Mouse (Mus musculus) liver, embryonic 14 days (tissue): ENCODE data around the gene Phf14. TPM values are rescaled to one million over a fixed set of nuclear protein-coding genes. Genes with fewer than 3 reads are reported as not detected.

Experiments
- polyA plus RNA-seq: library from polyadenylated mRNA; depleted of rRNA; stranded (reverse); fragments of >200 nt; gene quantifications from 2 replicates; pipeline ENCODE4 v1.2.3, GENCODE M21; 2012; rRNA removed

Gene Phf14
- polyA plus RNA-seq, result 11.1 and 11.9 TPM in 2 replicates

GRCm38 (mm10) chr6:11907269-11908032, at the start of gene Phf14, which contains the start of gene Ndufa4:
Gene Phf14, plus strand, starts transcription at chr6:11907809.
Gene Ndufa4, minus strand, starts transcription at chr6:11907497.

Other genes with a start within 250 kb of the Phf14 start
- 340 and 373 TPM in 2 replicates for gene Ndufa4, start 312 bp upstream of the Phf14 start, polyA plus RNA-seq